Mouse (Mus musculus): Measurements from ENCODE around the gene Fetub.

- no peak for TF ChIP-seq CTCF (IDR thresholded peaks at IDR 0.05; ENCODE audit: control insufficient read depth, insufficient read depth, insufficient replicate concordance, low read depth, low read length)
- TF ChIP-seq POLR2A (IDR thresholded peaks at IDR 0.05; ENCODE audit: control insufficient read depth, low read depth, low read length), result no peak
These were observed 37.2 kb upstream of the Fetub start for GRCm38 (mm10) chr16:22880900-22881299.

All from testis, adult 2 months (tissue).